Mouse (Mus musculus) myocyte (in vitro differentiated cells): ENCODE measurements at regions not wholly inside any gene's neighbourhood (a gene's known extent, or its start where the extent isn't known, plus 50 kb on each side); places are given as distances from the start of the nearest gene placed in this dataset.

Experiments
- E2F4 ChIP-seq: IDR thresholded peaks from one replicate; pipeline ENCODE4 v1.6.1; 2011; ENCODE audit warnings: mild to moderate bottlenecking, control low read depth, moderate library complexity; ENCODE audit not compliant: insufficient read depth
- MAX ChIP-seq: IDR thresholded peaks from one replicate; pipeline ENCODE4 v1.6.1; 2011; ENCODE audit warnings: low read depth, mild to moderate bottlenecking, control low read depth
- MYOG ChIP-seq, 3 experiments: IDR thresholded peaks; one replicate each; pipeline ENCODE4 v1.6.1; 2011; ENCODE audit warnings: control low read depth in 2 of 3, low read depth in 2 of 3, mild to moderate bottlenecking in 2 of 3; ENCODE audit not compliant: insufficient read length in 2 of 3, control insufficient read depth in 1 of 3, insufficient read depth in 1 of 3
- POLR2A ChIP-seq: IDR thresholded peaks from one replicate; pipeline ENCODE4 v1.6.1; 2011; ENCODE audit warnings: low read depth, mild to moderate bottlenecking, control low read depth, moderate library complexity; ENCODE audit not compliant: insufficient read length
- POLR2AphosphoS2 ChIP-seq: IDR thresholded peaks from one replicate; pipeline ENCODE4 v1.6.1; 2011; ENCODE audit warnings: low read depth, control low read depth; ENCODE audit not compliant: insufficient read length
- SRF ChIP-seq: IDR thresholded peaks from one replicate; pipeline ENCODE4 v1.6.1; 2011; ENCODE audit warnings: low read depth; ENCODE audit not compliant: control insufficient read depth, insufficient read length
- TCF12 ChIP-seq: IDR thresholded peaks from one replicate; pipeline ENCODE4 v1.6.1; 2011; ENCODE audit warnings: mild to moderate bottlenecking, control low read depth; ENCODE audit not compliant: poor library complexity, insufficient read depth, severe bottlenecking
- USF1 ChIP-seq: IDR thresholded peaks from one replicate; pipeline ENCODE4 v1.6.1; 2011; ENCODE audit warnings: low read depth, mild to moderate bottlenecking, control low read depth, moderate library complexity

GRCm38 (mm10) chr2:57828284-57828683 lies 169.4 kb upstream of the Galnt5 start:
- TF ChIP-seq POLR2A (no peak), MYOG (IDR thresholded peaks at IDR 0.05; ENCODE audit: control insufficient read depth in 1 of 3, insufficient read depth in 1 of 3, insufficient read length in 2 of 3, low read depth in 2 of 3) (no peak), USF1 (no peak), POLR2AphosphoS2 (no peak), TCF12 (no peak), E2F4 (no peak), SRF (no peak), MAX (no peak)
